Mouse (Mus musculus): ENCODE measurements at regions not wholly inside any gene's neighbourhood (a gene's known extent, or its start where the extent isn't known, plus 50 kb on each side); places are given as distances from the start of the nearest gene placed in this dataset.

GRCm38 (mm10) chr3:50992581-50993313, 231.5 kb upstream of the Noct start:
- DNase-seq (ENCODE audit: low spot score) (no peak), ATAC-seq (ENCODE audit: low read depth) (no peak)
- Histone ChIP-seq H3K27ac (replicated peaks; ENCODE audit: low read depth, low read length) (no peak overlapping the region), H3K27me3 (replicated peaks; ENCODE audit: control insufficient read depth, insufficient read depth, low read length) (no peaks in the 10 kb centered on the region), H3K9ac (ENCODE audit: low read depth, low read length) (no peak overlapping the region), H3K9me3 (ENCODE audit: control insufficient read depth, low read length) (no peaks in the 10 kb centered on the region), H3K36me3 (ENCODE audit: control insufficient read depth, insufficient read depth, low read length) (no peaks in the 10 kb centered on the region), H3K4me3 (ENCODE audit: low read depth, low read length) (no peak overlapping the region), H3K4me2 (ENCODE audit: low read depth, low read length) (no peak overlapping the region), H3K4me1 (ENCODE audit: control insufficient read depth, insufficient read depth, low read length) (0 out of 2 replicates have a peak, but pooled peaks cover 8% of the 10 kb centered on the region)
- 35% methylated on average over 9 of the region's 9 CpGs for WGBS

DNA sequence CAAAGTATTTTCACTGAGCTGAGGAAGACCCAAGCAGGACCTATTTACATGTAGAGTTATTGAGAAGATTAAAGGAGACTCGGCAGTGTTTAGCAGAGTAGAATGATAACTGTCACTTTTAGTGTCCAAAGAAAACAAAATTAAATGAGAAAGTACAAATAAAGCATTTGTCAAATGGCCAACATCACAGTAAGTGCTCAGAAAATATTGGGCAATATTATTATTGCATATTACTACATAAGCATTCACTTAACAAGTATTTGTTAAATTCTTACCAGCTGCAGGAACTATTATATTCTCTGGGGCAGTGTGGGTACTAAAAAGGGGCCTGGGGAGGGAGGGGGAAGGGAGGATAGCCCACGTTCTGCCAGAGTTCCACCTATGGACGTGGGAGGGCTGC, 224.5 kb upstream of the Noct start:
- Histone ChIP-seq H3K4me2 (ENCODE audit: low read depth, low read length) (no peak overlapping the region), H3K27ac (replicated peaks; ENCODE audit: low read depth, low read length) (no peak overlapping the region), H3K4me1 (ENCODE audit: control insufficient read depth, insufficient read depth, low read length) (no peaks in the 10 kb centered on the region), H3K9me3 (ENCODE audit: control insufficient read depth, low read length) (no peaks in the 10 kb centered on the region), H3K9ac (ENCODE audit: low read depth, low read length) (no peak overlapping the region), H3K36me3 (ENCODE audit: control insufficient read depth, insufficient read depth, low read length) (no peaks in the 10 kb centered on the region), H3K27me3 (replicated peaks; ENCODE audit: control insufficient read depth, insufficient read depth, low read length) (no peaks in the 10 kb centered on the region), H3K4me3 (ENCODE audit: low read depth, low read length) (no peak overlapping the region)
- ATAC-seq (ENCODE audit: low read depth) (no peak), DNase-seq (ENCODE audit: low spot score) (no peak)
- 72% methylated on average over 3 of the region's 3 CpGs for WGBS

DNA sequence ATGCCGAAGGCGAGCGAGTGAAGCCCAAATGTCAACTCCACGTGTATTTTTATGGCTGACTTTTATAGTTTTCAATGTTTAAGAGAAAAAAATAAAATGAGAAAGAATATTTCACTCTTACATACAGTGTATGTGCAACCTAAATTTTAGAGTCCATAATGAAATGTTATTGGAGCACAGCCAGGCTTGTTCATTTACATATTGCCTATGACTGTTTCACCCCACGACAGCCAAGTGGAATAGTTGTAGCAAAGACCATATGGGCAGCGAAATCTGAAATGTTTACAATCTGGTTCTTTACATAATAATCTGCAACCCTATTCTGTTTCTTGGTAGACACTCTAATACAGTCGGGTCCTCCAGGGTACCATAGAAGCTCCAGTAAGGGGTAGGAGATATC, 223.3 kb upstream of the Noct start:
- ATAC-seq (ENCODE audit: low read depth): no peak
- no peak for DNase-seq (ENCODE audit: low spot score)

GRCm38 (mm10) chr3:51002662-51003061, 221.6 kb upstream of the Noct start:
- no peak overlapping the region for H3K9ac ChIP-seq (ENCODE audit: low read depth, low read length)
- H3K9me3 ChIP-seq (ENCODE audit: control insufficient read depth, low read length): no peaks in the 10 kb centered on the region
- 75% methylated on average over 6 of the region's 6 CpGs for WGBS
- H3K27ac ChIP-seq (replicated peaks; ENCODE audit: low read depth, low read length): no peak overlapping the region
- no peaks in the 10 kb centered on the region for H3K27me3 ChIP-seq (replicated peaks; ENCODE audit: control insufficient read depth, insufficient read depth, low read length)
- ATAC-seq (ENCODE audit: low read depth) (no peak), DNase-seq (ENCODE audit: low spot score) (no peak)
- H3K36me3 ChIP-seq (ENCODE audit: control insufficient read depth, insufficient read depth, low read length): no peaks in the 10 kb centered on the region
- H3K4me3 ChIP-seq (ENCODE audit: low read depth, low read length): no peak overlapping the region
- H3K4me1 ChIP-seq (ENCODE audit: control insufficient read depth, insufficient read depth, low read length): no peaks in the 10 kb centered on the region
- H3K4me2 ChIP-seq (ENCODE audit: low read depth, low read length): no peak overlapping the region

More for the DNA sequence above, 223.3 kb upstream of the Noct start:
- Histone ChIP-seq H3K36me3 (ENCODE audit: control insufficient read depth, insufficient read depth, low read length) (no peaks in the 10 kb centered on the region), H3K27ac (replicated peaks; ENCODE audit: low read depth, low read length) (no peak overlapping the region), H3K9ac (ENCODE audit: low read depth, low read length) (no peak overlapping the region), H3K4me1 (ENCODE audit: control insufficient read depth, insufficient read depth, low read length) (no peaks in the 10 kb centered on the region), H3K4me3 (ENCODE audit: low read depth, low read length) (no peak overlapping the region), H3K9me3 (ENCODE audit: control insufficient read depth, low read length) (no peaks in the 10 kb centered on the region), H3K4me2 (ENCODE audit: low read depth, low read length) (no peak overlapping the region), H3K27me3 (replicated peaks; ENCODE audit: control insufficient read depth, insufficient read depth, low read length) (no peaks in the 10 kb centered on the region)
- 87% methylated on average over 7 of the region's 7 CpGs for WGBS

DNA sequence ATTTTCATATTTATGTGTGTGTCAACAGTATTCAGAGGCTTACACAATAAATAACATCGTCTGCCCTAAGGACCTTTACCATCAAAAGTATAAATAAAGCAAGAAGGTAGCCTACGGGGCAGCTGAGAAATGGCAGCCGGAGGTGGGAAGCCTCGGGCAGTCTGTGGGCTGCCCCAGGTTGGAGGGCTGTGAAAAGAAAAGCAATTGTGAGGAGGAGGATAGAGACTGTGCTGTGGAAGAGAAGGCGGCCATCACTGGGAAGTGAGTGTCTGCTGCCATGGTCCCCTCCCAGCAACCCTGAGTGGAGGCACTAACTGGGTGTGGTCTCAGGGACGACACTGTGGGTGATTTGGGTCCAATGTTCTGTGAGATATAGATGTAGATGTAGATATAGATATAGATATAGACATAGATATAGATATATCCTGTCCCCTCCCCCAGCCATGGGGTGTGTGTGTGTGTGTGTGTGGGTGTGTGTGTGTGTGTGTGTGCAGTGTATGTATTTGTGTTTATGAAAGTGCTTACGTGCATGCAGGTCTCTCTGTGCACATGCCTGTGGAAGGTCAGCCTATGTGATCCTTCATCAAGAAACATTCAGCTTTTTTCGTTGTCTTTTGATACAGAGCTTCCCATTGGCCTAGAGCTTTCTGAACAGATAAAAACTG, 220.6 kb upstream of the Noct start:
- 78% methylated on average over 8 of the region's 8 CpGs for WGBS
- Histone ChIP-seq H3K27ac (replicated peaks; ENCODE audit: low read depth, low read length) (no peak overlapping the region), H3K36me3 (ENCODE audit: control insufficient read depth, insufficient read depth, low read length) (no peaks in the 10 kb centered on the region), H3K27me3 (replicated peaks; ENCODE audit: control insufficient read depth, insufficient read depth, low read length) (no peaks in the 10 kb centered on the region), H3K4me3 (ENCODE audit: low read depth, low read length) (no peak overlapping the region), H3K4me2 (ENCODE audit: low read depth, low read length) (no peak overlapping the region), H3K9me3 (ENCODE audit: control insufficient read depth, low read length) (no peaks in the 10 kb centered on the region), H3K4me1 (ENCODE audit: control insufficient read depth, insufficient read depth, low read length) (no peaks in the 10 kb centered on the region), H3K9ac (ENCODE audit: low read depth, low read length) (no peak overlapping the region)
- DNase-seq (ENCODE audit: low spot score) (no peak), ATAC-seq (ENCODE audit: low read depth) (no peak)

DNA sequence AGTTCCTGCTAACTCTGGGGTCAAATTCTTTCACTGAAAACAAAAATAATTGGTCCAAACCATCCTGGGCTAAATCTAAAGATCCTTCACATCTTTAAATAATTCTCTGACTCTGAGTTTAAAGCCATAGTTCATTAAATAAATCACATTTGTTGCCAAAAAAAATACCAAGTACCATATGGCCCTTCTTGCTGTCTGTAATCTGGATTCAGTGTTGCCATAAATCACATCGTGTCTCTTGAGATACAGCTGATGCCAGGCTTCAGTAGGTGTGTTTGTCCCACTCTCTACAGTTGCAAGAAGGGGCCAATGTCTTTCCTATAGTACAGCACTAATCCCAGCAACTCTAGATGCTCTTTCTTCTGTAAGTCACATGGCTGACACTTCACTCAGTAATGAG, 220.0 kb upstream of the Noct start:
- no peak overlapping the region for H3K4me3 ChIP-seq (ENCODE audit: low read depth, low read length)
- DNase-seq (ENCODE audit: low spot score): no peak
- ATAC-seq (ENCODE audit: low read depth): no peak
- H3K27me3 ChIP-seq (replicated peaks; ENCODE audit: control insufficient read depth, insufficient read depth, low read length): no peaks in the 10 kb centered on the region
- no peaks in the 10 kb centered on the region for H3K36me3 ChIP-seq (ENCODE audit: control insufficient read depth, insufficient read depth, low read length)
- WGBS: 38% methylated on average over 1 of the region's 1 CpGs
- no peak overlapping the region for H3K4me2 ChIP-seq (ENCODE audit: low read depth, low read length)
- no peak overlapping the region for H3K9ac ChIP-seq (ENCODE audit: low read depth, low read length)
- H3K27ac ChIP-seq (replicated peaks; ENCODE audit: low read depth, low read length): no peak overlapping the region
- no peaks in the 10 kb centered on the region for H3K4me1 ChIP-seq (ENCODE audit: control insufficient read depth, insufficient read depth, low read length)
- H3K9me3 ChIP-seq (ENCODE audit: control insufficient read depth, low read length): no peaks in the 10 kb centered on the region

DNA sequence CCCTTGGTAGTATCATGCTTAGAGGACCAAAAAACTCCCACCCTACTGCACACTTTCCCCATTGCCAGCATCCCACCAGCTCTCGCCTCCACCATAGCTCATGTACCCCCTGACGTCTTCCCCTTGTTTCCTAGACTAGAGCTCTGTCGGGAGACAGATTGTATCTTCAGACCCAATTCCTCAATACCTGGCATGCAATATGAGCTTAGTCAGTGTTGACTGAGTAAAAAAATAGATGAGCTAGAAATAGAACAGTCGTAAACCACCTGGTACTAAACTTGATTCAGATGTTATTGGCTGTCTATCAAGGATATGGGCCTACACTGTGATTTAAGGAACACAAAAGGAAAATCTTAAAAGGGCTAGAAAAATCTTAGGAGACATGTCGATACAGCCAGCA, 215.1 kb upstream of the Noct start:
- WGBS: 64% methylated on average over 5 of the region's 5 CpGs
- H3K27me3 ChIP-seq (replicated peaks; ENCODE audit: control insufficient read depth, insufficient read depth, low read length): no peaks in the 10 kb centered on the region
- ATAC-seq (ENCODE audit: low read depth): no peak
- H3K4me2 ChIP-seq (ENCODE audit: low read depth, low read length): no peak overlapping the region
- no peak overlapping the region for H3K27ac ChIP-seq (replicated peaks; ENCODE audit: low read depth, low read length)
- H3K9me3 ChIP-seq (ENCODE audit: control insufficient read depth, low read length): no peaks in the 10 kb centered on the region
- no peaks in the 10 kb centered on the region for H3K36me3 ChIP-seq (ENCODE audit: control insufficient read depth, insufficient read depth, low read length)
- H3K9ac ChIP-seq (ENCODE audit: low read depth, low read length): no peak overlapping the region
- H3K4me3 ChIP-seq (ENCODE audit: low read depth, low read length): no peak overlapping the region
- 0 out of 2 replicates have a peak, but pooled peaks cover 4% of the 10 kb centered on the region for H3K4me1 ChIP-seq (ENCODE audit: control insufficient read depth, insufficient read depth, low read length)
- DNase-seq (ENCODE audit: low spot score): no peak

DNA sequence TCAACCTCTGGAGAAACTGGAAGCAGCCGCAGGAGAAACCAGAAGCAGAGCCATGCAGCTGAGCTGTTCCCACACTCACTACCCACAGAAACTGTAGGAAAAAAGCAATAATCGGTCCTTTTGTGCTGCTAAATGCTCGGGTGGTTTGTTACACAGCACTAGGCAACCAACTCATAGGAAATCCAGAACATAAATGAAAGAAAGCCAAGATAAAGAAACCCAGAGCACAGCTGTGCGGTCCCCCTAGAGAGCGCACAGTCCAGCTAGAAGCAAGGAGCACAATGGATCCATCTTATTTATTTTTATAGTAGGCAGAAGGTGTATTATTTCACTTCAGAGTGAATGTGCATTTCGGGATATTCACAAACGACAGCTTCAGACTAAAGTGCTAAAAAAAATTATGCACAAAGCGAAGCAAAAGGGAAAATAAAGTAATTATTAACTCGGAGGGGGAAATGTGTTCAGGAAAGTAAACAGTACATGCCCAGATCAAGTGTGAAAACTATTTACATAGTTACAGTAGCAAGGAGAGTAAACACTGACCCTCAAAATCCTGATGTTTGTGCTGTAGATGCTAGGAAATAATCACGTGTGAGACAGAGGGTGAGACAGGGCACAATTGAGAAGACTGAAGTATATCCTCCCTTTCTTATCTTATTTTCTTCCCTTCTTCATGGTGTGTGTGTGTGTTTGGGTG, 204.4 kb upstream of the Noct start:
- H3K27ac ChIP-seq (replicated peaks; ENCODE audit: low read depth, low read length): no peak overlapping the region
- ATAC-seq (ENCODE audit: low read depth) (no peak; the same call in 1 of the 2 replicates), DNase-seq (ENCODE audit: low spot score) (peak; percentile 18)

More for the DNA sequence above, 204.4 kb upstream of the Noct start:
- WGBS: 65% methylated on average over 10 of the region's 10 CpGs
- H3K9ac ChIP-seq (ENCODE audit: low read depth, low read length): no peak overlapping the region
- H3K27me3 ChIP-seq (replicated peaks; ENCODE audit: control insufficient read depth, insufficient read depth, low read length): no peaks in the 10 kb centered on the region
- H3K4me3 ChIP-seq (ENCODE audit: low read depth, low read length): no peak overlapping the region
- no peak overlapping the region for H3K4me2 ChIP-seq (ENCODE audit: low read depth, low read length)
- H3K9me3 ChIP-seq (ENCODE audit: control insufficient read depth, low read length): no peaks in the 10 kb centered on the region
- no peaks in the 10 kb centered on the region for H3K4me1 ChIP-seq (ENCODE audit: control insufficient read depth, insufficient read depth, low read length)
- H3K36me3 ChIP-seq (ENCODE audit: control insufficient read depth, insufficient read depth, low read length): no peaks in the 10 kb centered on the region

All from embryonic facial prominence, embryonic 14.5 days (tissue).